Mouse (Mus musculus) natural killer cell, adult 2 months (primary cell): ENCODE measurements at regions not wholly inside any gene's neighbourhood (a gene's known extent, or its start where the extent isn't known, plus 50 kb on each side); places are given as distances from the start of the nearest gene placed in this dataset.

ENCODE experiments used
- DNase-seq, 2 experiments: peaks; one replicate each; pipeline ENCODE4 v3.0.0; 2022; ENCODE audit warnings: low spot score in 2 of 2

DNA sequence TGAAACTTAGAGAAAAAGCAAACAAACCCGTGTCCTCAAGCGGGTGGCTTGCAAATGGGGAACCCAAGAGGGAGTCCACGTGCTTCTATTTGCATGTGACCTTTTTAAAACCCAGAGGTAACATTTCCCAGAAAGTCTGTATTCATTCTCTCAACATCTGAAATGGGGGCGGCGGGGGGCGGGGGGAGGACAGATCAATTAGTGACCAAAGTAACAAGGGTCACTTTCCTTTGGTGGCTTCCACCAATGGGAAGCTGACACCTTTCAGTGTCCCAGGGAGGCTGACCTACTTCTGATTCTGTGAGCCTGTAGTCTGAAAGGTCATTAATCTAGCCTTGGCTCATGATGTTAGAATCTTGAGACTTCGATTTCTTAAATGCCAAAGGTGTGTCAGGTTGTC lies 236.0 kb downstream of the Gm11011 start:
- DNase-seq = no peak

DNA sequence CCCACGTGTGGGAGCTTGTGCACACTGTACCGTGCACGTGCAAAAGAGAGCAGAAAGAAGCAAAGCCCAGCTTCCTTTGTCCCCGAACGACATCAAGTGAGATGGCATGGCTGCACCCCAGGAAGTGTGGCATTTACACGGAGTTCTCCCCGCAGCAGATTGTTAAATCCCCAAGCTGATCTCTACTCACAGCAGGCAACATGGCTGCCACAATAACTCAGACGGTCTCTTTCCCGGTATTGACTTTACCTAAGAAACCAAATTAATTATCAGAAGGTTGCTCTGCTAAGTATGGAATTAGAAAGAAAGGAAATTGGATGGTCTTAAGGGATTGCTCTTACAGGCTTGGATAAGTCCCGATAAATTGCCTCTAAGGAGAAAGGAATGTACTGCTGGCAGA lies 241.4 kb downstream of the Gm11011 start:
- DNase-seq = no peak

DNA sequence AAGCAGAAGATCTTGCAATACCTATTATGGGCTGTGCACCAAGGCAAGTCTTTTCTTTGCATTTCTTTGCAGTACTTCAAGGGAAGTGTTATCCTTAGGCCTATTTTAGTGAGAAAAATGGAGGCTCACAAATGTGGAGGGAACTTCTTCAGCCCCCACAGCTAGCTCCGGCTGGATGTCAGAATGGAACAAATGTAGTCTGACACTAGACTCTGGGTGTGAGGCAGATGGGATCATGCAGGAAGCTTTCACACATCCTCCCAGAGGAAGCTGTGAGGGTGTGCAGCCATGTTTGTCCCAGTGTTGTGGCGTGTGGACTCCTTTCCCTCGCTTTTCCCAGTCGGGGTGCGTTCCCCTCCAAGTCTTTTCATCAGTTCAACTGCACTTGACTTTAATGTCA lies 268.0 kb downstream of the Gm11011 start:
- DNase-seq = no peak

DNA sequence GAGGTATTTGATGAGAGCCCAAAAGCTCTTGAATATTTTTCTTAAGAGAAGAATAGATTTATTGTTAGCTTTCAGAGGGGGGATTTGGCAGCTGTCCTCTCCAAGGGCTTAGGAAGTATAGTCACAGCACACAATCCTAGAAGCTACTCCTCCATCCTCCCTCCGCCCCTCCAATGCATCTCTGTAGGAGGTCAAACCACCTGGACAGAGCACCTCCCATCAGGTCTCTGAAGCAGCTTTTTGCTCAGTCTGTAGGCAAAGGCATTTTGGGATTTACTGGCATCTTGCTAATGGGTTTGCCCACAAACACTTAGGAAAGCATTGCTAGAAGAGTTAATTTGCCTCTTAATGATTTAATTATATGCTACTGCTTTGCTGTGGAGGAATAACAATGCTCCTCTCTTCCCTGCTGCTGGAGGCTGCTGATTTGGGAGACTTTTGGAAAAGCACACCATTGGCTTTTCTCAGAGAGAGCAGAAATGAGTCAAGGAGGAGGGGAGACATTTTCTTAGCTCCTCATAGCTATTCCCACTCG lies 273.1 kb downstream of the Gm11011 start:
- DNase-seq = no peak

DNA sequence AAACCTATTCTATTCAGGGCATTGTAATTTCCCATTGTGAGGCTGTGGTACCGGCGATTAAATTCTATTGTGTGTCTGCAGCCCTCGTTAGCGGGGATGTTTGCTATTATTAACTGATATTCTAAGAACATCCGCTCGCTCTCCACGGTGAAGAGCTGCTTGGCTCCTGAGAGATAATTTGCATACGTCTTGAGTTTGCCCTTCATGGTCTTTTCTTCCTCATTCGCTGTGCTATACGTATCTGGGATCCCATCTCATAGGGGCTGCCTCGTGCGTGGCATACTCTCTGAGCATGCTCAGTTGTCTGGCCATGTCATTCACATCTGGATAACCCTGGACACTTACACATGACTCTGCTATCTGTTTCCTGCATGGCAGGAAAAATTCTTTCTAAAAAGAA lies 275.7 kb downstream of the Gm11011 start:
- no peak for DNase-seq

DNA sequence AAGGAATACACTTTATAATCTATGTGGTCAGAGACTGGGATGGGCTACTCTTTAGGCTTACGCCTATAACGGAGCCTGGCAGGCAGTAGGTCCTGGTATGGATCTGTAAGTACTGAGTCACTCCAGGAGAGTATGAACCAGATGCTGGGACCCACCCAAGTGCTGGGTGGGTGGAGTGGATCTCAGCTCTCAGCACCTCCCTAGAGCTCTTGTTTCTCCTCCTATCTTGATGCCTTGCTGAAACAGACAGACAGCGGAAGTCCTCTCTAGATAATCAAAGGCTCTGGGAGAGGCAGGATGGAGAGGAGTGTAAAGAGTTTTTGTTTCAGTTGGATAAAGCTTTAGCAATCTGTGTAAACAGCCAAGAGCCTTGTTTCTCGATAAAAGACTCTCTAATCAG lies 276.2 kb downstream of the Gm11011 start:
- no peak for DNase-seq

DNA sequence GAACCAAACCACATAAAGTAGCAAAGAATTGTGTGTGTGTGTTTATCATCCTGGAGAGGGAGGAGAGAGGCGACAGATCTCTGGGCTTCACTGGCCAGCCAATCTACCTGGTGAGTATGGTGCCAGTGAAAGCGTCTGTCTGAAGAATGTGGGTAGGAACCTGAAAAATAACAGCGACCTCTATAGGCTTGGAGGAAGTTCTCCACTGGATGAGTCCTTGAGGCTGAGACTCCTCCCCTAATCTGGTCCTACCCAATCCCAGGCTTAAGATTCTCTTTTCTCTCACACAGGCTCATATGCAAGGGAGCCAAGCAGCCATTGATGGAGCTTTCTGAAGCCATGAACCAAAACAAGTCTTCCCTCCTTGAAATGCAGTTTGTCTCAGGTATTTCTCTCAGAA lies 283.2 kb downstream of the Gm11011 start:
- DNase-seq = no peak

DNA sequence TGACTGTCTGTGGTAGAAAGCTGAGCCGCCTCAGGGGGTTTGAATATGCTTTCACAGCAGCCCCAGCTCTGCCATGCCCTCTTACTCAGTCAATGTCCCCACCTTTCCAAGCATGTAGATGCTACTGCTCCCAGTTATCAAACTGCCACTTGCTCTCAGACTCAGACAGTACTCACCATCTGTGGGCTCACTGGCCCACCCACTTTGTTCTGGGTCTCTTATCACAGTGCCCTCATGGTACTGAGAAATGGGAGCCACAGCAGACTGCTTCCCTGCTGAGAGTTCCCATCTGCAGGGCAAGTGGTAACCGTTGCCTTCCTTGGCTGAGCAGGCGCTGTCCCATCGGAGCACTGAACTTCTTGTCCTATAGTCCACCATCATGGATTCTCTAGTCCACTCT lies 286.6 kb downstream of the Gm11011 start:
- no peak for DNase-seq

DNA sequence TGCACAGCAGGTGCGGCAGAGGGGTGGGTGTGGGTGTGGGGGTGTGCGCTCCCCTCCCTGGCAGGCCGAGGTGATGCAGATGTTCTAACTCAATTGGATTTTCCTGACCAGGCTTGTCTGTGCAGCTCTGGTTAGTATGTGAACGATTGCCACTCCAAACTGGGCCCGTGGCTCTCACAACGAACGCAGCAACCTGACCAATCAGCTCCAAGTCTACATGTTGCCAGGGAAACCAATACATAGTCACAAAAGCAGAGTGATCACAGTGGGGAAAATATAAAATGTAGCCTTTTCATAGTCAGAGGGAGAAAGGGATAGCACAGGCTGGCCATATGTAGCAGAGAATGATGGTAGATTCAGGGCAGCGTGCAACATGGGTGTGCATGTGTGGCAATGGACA lies 287.1 kb downstream of the Gm11011 start:
- no peak for DNase-seq

DNA sequence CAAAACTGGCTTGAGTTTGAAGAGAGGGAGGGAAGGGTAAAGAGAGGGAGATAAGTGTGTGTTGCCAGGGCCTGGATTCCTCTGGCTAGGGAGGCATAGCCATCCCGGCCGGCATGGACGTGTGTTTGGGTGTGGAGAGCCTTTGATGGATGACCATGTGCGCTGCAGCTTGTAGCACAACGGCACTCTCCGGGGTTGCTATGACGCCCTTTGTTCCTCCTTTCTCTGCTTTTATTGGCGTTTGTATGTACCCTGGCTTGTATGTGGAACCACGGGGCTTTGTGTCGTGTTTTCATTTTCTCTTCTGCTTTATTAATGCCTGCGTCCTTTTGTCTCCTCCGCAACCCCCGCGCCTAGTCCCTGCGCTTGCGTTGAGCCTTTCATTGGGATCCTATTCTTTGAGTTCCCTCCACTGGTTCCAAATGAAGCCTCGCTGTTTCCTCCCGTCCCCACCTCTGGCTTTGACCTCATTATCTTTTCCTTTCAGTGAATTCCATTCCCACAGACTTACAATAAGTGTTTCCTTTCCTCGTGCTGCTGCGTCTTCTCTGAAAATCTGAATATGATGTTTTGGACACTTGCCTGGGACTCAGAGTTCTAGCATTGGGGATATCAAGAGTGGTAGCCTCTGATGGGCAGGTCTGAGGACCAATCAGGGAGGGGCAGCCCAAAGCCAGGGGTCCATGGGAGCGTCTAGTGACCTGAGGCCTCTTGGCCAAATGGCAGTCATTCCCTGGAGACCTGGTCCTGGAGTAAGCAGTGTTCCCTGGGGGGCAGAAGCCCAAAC lies 289.5 kb downstream of the Gm11011 start:
- DNase-seq = no peak

DNA sequence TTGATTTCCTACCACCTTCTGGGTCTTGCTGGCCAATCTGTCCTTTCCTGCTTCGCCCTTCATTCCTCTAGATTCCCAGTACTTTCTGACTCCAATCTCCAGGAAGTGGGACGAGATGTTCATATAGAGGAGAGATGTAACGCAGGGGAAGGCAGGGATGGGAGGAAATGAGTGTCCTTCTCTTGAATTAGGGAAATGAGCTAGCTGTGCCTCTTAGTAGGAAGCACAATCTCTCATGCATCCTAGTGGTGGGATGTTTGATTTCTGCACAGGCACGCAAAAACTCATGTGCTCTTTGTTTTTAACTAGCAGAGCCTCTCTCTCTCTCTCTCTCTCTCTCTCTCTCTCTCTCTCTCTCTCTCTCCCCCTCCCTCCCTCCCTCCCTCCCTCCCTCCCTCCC lies 290.3 kb downstream of the Gm11011 start:
- DNase-seq = no peak

DNA sequence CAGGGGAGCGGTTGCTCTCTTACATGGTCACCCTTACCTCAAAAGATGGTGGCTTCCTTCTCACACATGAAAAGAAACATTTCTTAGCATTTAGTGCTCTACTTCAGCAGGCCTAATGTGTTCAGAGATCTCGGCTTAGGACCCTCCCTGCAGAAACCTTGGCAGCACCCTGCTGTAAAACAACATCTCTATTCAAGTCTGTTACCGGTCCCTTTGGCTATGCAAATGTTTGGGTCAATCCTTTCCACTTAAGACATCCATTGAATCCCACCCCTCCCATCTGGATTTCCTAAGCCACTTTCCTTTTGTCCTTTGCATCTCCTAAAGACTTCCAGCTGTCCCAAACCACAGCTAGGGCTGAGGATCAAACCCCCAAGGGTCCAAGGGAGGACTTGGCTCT lies 294.2 kb downstream of the Gm11011 start:
- no peak for DNase-seq

DNA sequence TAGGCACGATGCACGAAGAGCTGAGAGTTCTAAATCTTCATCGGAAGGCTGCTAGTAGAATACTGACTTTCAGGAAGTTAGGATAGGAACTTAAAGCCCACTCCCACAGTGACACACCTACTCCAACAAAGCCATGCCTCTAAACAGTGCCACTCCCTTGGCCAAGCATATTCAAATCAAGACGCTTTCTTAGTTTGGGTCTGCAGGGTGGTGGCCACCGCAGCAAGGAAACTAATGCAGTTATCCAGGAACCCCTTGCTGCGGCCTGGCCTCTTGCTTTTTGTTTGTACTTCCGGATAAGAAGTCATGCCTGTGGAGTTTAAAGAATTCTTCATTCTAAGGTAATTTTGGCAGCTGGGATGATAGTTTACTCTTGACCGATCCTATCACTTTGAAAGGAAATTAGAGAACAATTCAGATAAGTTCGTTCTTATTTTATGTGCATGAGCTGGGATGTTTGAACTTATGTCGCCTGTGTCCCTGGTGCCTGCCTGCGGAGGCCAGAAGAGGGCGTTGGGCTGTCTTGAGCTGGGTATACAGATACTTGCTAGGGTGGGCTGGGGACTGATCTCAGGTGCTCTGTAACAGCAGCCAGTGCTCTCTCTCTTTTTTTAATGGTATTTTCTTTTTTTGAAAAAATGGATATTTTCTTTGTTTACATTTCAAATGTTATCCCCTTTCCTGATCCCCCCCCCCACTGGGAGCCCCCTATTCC lies 298.5 kb downstream of the Gm11011 start:
- DNase-seq = no peak

DNA sequence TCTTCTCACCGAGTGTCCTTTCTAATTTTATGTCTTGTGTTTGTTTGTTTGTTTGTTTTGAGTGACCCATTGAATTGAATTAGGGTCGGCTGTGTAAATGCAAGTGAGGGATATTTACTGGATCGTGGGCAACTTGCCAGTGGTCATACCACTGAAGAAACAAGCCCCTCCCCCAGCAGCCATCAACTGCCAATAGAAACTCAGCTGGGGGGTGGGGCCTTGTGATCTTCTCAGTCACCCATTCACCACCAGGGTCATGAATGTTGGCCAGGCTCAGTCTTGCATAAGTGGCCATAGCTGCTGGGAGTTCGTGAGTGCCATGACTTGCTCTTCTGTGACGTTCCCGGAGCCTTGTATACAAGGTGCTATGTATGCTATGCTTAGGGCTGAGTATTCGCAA lies 300.8 kb downstream of the Gm11011 start:
- DNase-seq = no peak

DNA sequence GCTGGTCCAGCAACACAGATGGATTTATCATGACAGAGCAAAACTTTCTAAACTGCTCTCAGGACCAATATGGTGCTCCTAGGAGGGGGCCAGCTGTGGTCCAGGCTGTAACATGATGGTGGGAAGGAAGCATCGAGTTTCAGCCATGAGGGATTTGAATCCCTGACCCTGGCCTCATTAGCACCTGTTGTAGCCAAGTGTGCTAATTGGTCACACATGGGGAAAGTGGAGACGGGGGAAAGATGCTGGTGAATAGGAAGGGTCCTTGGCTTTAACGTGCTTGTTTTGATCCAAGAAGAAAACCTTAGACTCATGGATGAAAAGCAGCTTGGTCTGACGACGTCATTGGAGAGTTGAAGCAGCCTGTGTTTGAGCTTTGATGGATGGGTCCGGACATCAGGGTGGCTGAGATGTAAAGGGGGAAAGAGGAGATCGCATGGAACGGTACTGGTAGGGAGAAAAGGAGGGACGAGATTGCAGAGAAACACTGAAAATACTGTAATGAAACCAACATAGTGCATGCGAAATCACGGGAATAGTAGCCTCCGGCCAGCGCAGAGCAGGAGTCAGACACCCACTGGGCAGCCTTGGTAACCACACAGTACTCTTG lies 304.9 kb downstream of the Gm11011 start:
- DNase-seq = no peak

DNA sequence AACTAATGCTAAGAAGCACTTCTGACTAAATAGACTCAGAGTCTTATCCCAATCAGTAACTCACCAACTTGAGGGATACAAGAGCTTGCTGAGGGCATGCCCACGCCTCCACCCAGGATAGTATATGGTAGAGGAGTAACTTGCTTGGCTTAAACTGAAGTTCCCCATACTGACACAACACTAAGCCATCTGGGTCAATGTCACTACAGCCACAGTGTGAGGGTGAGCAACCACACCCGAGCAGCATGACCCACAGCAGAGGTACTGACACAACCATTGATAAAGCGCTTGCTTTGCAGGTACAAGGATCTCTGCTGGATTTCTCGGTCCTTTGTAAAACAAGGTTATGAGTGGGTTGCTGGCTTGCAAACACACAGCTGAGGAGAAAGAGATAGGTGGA lies 312.2 kb downstream of the Gm11011 start:
- DNase-seq = no peak

DNA sequence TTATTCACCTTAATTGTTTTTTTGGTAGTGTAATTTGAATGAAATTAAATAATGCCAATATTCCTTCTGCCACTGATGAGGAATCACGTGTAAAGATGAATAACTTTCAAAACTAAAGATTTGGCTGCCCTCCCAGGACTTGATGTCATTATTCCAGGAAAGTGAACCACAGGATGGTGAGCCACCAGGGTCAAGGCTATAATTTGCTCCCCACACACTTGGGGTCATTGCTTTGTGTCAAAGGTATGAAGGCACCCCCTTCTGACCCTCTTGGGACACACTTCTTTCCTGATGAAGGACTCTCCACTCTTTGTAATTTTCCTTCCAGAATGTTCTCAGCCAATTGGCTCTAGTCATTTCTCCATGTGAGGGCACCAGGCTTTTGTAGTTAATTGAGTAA lies 313.4 kb downstream of the Gm11011 start:
- DNase-seq = no peak

DNA sequence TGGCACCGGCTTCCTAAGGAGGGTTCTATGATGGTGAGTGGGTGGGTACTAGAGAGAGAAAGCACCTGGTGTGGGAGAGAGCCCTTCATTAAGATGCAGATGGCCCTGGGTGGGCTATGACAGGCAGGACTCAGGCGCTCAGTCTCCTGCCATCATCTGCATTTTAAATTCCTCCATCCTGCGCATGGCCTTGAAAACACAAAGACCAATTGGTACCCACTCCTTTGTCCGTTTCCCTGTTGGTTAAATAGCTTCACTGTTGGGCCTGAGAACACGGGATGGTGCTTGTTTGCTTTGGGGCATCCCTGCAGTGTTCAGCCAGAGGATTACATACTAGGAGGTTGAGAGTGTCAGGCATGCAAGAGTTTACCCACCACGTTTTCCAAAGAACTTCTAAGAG lies 314.9 kb downstream of the Gm11011 start:
- no peak for DNase-seq

DNA sequence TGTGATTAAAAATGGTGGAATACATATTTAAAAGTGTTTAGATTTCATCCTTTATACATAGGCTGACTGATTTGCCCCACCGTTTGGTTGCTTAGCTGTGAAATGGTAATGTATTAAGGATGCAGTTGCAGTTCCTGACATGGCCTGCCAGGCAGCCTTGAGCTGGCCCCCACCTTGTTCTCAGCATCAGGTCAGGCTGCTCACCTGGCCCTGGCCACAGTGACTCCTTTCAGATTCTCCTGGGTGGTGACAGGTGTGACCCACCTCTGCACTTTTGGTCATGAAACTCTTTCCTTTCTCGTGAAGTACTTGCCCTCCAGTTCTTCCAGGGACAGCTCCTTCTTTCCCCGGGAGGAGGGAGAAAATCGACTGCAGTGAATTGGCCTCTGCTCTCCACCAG lies 315.5 kb downstream of the Gm11011 start:
- no peak for DNase-seq

DNA sequence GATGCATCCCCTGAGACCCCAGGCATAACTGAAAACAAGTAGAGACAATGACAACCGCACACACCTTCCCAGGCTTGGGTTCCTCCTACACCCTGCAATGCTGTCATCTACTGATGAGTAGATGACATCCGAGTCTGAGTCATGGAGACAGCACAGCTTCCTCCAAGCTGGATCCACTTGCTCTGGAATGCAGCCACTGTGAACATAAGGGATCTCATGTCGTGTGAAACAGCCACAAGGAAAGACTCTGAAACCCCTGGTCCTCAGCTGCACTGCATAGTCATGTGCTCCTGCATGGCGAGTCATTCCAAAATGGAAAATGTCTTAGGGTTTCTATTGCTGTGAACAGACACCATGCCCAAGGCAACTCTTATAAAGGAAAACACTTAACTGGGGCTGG lies 305.2 kb upstream of the Zfp64 start:
- DNase-seq = no peak

DNA sequence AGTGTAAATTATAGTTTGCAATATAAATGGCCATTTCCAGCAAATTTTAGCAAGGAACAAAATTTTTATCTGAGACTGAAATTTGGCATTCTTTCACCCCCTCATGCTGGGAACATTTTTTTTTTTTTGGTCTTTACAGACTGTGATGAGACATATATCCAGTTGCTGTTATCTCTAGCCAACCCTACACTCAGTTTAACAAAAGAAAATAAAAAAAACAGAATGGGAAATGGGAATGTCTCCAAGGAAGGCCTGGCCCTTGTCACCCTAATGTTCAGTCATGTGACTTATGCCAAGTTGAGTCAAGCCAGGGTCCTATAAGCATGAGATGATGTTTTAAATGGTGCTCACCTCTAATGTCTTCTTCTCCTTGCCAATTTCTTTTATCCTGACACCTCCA lies 289.2 kb upstream of the Zfp64 start:
- DNase-seq = no peak

DNA sequence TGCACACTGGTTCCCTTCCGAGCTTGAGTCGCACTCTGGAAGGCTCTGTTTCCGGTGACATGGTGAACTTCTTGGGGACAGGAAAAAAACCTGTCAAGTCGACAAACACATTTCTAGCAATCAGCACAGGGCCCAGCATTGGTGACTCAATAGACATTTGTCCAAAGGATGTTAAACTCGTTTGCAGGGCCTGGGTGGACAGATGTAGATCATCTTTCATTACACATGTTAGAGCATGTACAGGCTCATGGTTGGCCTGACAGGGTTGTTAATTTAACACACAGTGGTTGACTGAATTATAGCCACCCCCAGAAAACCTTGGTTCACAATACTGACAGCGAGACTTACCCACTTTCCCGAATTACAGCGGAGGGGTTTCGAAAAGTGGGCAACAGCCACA lies 288.6 kb upstream of the Zfp64 start:
- DNase-seq = no peak

DNA sequence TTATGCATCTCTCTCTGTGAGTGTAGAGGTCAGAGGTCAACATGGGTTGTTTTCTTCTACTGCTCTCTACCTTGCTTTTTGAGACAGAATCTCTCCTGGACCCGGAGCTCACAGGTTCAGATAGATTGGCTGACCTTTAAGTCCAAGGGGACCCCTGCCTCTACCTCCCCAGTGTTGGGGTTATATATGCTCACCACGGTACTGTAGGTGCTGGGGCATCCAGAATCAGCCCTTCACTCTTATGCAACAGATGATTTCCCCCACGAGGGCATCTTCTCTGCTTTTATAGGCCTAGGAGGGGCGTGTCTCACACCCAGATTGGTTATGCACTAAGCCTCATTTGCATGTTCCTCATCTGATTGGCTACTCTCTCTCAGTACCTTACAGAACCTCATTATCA lies 282.5 kb upstream of the Zfp64 start:
- no peak for DNase-seq
